Mouse (Mus musculus): Measurements from ENCODE around the gene Tmub2. TPM values are rescaled to one million over a fixed set of nuclear protein-coding genes. Genes with fewer than 3 reads are reported as not detected.

The Tmub2 gene
- polyA plus RNA-seq, 1 experiment from 2014 or later, result 81.3 TPM

DNA sequence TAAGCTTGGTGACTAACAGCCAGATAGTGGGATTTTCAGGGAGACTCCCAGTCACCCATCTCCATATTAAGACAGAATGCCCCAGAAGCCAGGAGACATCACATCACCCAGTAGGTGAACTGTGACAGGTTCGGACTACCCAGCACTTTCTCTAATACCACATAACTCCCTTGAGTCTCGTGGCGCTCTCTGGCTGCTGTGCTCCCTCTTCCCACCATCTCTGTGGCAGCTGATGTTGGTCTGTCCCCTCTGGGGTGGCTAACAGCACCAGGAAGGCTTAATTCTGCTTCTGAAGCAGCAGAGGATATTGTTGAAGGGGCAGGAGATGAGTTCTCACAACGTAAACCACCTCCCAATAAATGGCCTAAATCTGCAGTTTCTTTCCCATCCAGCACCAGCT, 27.2 kb downstream of the Tmub2 start:
- H3K36me3 ChIP-seq, result peaks cover 76% of the 10 kb centered on the region
- H3K9ac ChIP-seq, result peak overlapping the region; percentile 51
- no peaks in the 10 kb centered on the region for H3K9me3 ChIP-seq
- peaks cover 43% of the 10 kb centered on the region for H3K4me1 ChIP-seq (replicated peaks)
- no peaks in the 10 kb centered on the region for H3K27me3 ChIP-seq
- ATAC-seq (ENCODE audit: low FRiP score), result no peak
- H3K4me2 ChIP-seq, result no peak overlapping the region
- H3K4me3 ChIP-seq, result no peak overlapping the region
- 92% methylated on average over 4 of the region's 4 CpGs for WGBS
- no peak overlapping the region for H3K27ac ChIP-seq

GRCm38 (mm10) chr11:102312586-102312985, 27.9 kb downstream of the Tmub2 start:
- H3K27ac ChIP-seq, result no peak overlapping the region
- WGBS, result 89% methylated on average over 6 of the region's 6 CpGs
- no peak for ATAC-seq (ENCODE audit: low FRiP score)
- H3K4me1 ChIP-seq (replicated peaks), result peaks cover 43% of the 10 kb centered on the region
- H3K27me3 ChIP-seq, result no peaks in the 10 kb centered on the region
- H3K9ac ChIP-seq, result peak overlapping the region; percentile 51; the same call in 1 of the 2 replicates
- H3K4me2 ChIP-seq, result no peak overlapping the region
- H3K9me3 ChIP-seq, result no peaks in the 10 kb centered on the region
- no peak overlapping the region for H3K4me3 ChIP-seq
- H3K36me3 ChIP-seq, result peaks cover 70% of the 10 kb centered on the region

DNA sequence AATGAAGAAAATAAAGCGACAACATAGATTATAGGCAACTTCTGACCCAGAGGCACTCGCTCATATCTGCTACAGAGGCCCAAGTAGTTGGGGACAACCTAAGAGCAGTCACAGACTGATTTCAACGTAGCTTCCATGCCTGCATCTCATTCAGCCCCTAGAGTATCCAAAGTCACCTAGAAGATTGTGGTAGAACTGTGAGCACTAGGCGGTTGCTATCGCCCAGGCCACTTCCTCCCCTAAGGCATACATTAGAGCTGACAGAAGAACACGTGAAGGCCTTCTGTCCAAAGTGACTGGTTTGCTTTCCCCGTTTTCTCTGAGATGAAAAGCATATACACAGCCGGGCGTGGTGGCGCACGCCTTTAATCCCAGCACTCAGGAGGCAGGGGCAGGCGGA, 29.6 kb downstream of the Tmub2 start:
- no peak overlapping the region for H3K27ac ChIP-seq
- ATAC-seq (ENCODE audit: low FRiP score), result no peak
- no peaks in the 10 kb centered on the region for H3K9me3 ChIP-seq
- H3K4me2 ChIP-seq, result no peak overlapping the region
- H3K4me1 ChIP-seq (replicated peaks), result peaks cover 35% of the 10 kb centered on the region
- WGBS, result 93% methylated on average over 12 of the region's 12 CpGs
- H3K4me3 ChIP-seq, result no peak overlapping the region
- H3K9ac ChIP-seq, result no peak overlapping the region
- peaks cover 62% of the 10 kb centered on the region for H3K36me3 ChIP-seq
- H3K27me3 ChIP-seq, result no peaks in the 10 kb centered on the region

DNA sequence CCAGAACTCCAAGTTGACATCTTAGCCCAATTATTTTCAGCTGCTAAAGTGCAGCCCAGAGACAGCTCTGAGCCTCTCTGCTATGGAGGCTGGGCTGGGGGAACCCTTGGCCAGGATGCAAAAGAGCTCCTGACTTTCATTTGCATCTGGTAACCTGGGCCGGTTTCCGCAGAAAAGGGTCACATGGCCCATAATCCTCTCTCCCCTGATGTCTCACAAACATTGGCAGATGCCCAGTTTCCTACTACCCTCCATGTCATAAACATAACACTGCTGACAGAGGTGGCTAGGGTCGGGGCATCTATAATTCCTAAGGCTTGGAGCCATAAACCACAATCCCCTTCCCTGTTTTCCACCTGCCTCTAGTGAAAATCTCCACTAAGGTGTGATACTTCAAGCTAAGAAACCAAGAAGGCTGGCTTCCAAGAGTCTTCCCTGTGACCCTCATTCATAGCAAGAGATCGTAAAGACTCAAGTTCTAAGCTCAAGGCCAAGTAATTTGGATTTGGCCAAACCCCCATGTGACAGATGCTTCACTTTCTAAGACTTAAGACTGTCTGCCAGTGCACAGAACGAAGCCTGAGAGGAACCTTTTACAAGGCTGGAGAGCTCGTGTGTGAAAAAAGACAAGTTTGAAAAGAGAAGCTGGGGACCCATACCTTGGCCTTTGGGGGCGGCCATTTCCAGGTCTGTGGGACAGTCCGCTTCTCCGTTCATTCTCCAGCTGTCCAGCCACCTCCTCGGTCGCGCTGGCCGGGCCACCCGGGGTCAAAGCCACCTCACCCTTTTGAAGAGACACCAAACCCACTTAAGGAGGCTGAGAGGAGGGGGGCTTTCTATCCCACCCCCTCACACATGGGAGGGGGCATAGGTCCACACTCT, 31.2 kb downstream of the Tmub2 start:
- WGBS, result 15% methylated on average over 14 of the region's 14 CpGs
- no peak for ATAC-seq (ENCODE audit: low FRiP score)
- H3K9me3 ChIP-seq, result no peaks in the 10 kb centered on the region

GRCm38 (mm10) chr11:102316572-102317297, 32.0 kb downstream of the Tmub2 start:
- H3K9ac ChIP-seq, result peak overlapping the region; percentile 100
- H3K4me1 ChIP-seq (replicated peaks), result peaks cover 30% of the 10 kb centered on the region
- ATAC-seq (ENCODE audit: low FRiP score), result peak; percentile 51

More for the DNA sequence above, 31.2 kb downstream of the Tmub2 start:
- Histone ChIP-seq H3K36me3 (peaks cover 46% of the 10 kb centered on the region), H3K4me3 (peak overlapping the region; percentile 98), H3K27ac (peak overlapping the region; percentile 99), H3K9ac (peak overlapping the region; percentile 100), H3K4me2 (peak overlapping the region; percentile 80), H3K27me3 (no peaks in the 10 kb centered on the region), H3K4me1 (replicated peaks) (peaks cover 27% of the 10 kb centered on the region)

DNA sequence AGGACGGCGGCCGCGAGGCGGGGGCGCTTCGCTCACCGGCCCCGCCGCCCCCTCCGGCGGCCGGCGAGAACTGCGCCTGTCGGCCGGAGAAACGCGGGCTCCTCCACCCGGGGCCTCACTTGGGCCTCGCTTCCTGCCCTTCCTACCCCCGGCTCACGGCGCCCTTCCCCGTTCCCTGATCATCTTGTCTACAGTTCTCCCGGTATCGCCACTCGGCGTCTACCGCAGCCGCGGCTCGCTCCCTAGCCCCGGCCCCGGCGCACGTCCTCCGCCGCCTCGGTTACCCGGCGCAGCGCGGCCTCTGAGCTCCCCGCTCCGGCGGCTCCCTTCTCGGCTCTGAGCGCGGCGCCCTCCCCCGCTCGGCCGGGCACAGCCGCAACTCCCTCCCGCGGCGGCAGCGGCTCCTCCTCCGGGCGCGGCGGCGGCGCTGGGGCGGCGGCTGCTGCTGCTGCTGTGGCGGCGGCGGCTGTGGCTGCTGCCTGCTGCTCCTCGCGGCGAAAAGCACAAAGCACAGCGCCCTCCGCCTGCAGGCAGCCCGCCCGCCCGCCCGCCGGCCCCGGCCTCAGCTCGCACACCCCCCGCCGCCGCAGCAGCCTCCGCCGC, 32.7 kb downstream of the Tmub2 start:
- H3K4me3 ChIP-seq, result peak overlapping the region; percentile 98
- H3K36me3 ChIP-seq, result peaks cover 32% of the 10 kb centered on the region
- H3K4me2 ChIP-seq, result peak overlapping the region; percentile 80
- no peaks in the 10 kb centered on the region for H3K27me3 ChIP-seq
- no peak for ATAC-seq (ENCODE audit: low FRiP score)
- peaks cover 30% of the 10 kb centered on the region for H3K4me1 ChIP-seq (replicated peaks)
- H3K9me3 ChIP-seq, result no peaks in the 10 kb centered on the region
- 2% methylated on average over 61 of the region's 87 CpGs for WGBS
- peak overlapping the region; percentile 99 for H3K27ac ChIP-seq
- peak overlapping the region; percentile 100 for H3K9ac ChIP-seq

More at GRCm38 (mm10) chr11:102316572-102317297, 32.0 kb downstream of the Tmub2 start:
- H3K4me3 ChIP-seq, result peak overlapping the region; percentile 98
- no peaks in the 10 kb centered on the region for H3K9me3 ChIP-seq
- peak overlapping the region; percentile 99 for H3K27ac ChIP-seq
- H3K27me3 ChIP-seq, result no peaks in the 10 kb centered on the region
- WGBS, result 0% methylated on average over 27 of the region's 80 CpGs
- H3K4me2 ChIP-seq, result peak overlapping the region; percentile 80
- peaks cover 39% of the 10 kb centered on the region for H3K36me3 ChIP-seq

- Histone ChIP-seq H3K9ac (peak overlapping the region; percentile 100), H3K9me3 (no peaks in the 10 kb centered on the region), H3K4me1 (replicated peaks) (peaks cover 30% of the 10 kb centered on the region), H3K27ac (peak overlapping the region; percentile 99), H3K4me2 (peak overlapping the region; percentile 80), H3K36me3 (peaks cover 26% of the 10 kb centered on the region), H3K27me3 (no peaks in the 10 kb centered on the region), H3K4me3 (peak overlapping the region; percentile 98)
- ATAC-seq (ENCODE audit: low FRiP score), result peak; percentile 37
- under 1% methylated on average over 45 of the region's 77 CpGs for WGBS
Measured at GRCm38 (mm10) chr11:102317901-102318575, 33.3 kb downstream of the Tmub2 start.

DNA sequence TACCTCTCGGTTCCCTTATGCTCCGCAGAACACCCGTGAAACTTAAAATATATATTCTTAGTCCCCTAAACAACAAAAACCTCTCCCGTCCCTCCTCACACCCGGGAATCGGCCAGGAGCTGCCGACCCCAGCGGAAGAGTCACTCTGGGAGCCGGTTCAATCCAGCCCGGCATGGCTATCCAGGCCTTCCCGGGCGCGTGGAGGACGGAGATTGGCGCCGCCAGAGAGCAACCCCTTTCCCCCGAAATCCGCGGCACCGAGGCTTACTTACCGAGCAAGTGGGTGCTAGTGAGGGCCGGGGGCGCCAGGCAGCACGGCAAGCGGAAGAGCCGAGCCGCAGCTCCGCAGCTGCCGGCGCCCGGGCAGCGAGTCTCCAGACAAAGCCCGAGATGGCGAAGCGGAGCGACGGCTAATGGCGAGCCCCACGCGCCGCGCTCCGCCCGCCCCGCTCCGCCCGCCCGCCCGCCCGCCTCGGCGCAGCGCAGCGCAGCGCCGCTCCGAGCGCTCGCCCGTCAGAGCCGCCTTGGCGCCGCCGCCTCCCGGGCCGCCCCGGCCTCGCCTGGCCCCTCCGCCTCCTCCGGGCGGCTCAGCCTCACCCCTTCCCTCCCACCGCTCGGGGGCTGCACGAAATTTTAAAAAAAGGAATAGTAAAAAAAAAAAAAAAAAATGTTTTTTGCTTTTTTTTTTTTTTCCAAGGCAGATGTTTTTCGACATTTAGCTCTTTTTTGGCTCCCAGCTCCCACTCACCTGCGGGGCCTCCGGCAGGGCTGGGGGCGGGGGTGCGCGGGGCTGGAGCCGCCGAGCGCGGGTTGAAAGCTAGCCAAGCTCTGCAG, 34.1 kb downstream of the Tmub2 start:
- H3K9me3 ChIP-seq, result no peaks in the 10 kb centered on the region
- ATAC-seq (ENCODE audit: low FRiP score), result no peak
- H3K4me2 ChIP-seq, result peak overlapping the region; percentile 80
- WGBS, result under 1% methylated on average over 78 of the region's 84 CpGs
- peaks cover 18% of the 10 kb centered on the region for H3K36me3 ChIP-seq
- peaks cover 30% of the 10 kb centered on the region for H3K4me1 ChIP-seq (replicated peaks)
- H3K27ac ChIP-seq, result peak overlapping the region; percentile 99
- H3K27me3 ChIP-seq, result no peaks in the 10 kb centered on the region
- H3K4me3 ChIP-seq, result peak overlapping the region; percentile 98
- peak overlapping the region; percentile 100 for H3K9ac ChIP-seq

GRCm38 (mm10) chr11:102319410-102319792, 34.7 kb downstream of the Tmub2 start, which contains the start of gene Ubtf:
Gene Ubtf, minus strand, starts transcription at chr11:102319742.
- no peak for ATAC-seq (ENCODE audit: low FRiP score)
- Histone ChIP-seq H3K4me3 (peak within 1 kb of the TSS; percentile 98), H3K27me3 (no peaks in the 10 kb centered on the region), H3K4me2 (peak within 1 kb of the TSS; percentile 80), H3K36me3 (peaks cover 12% of the 10 kb centered on the region), H3K9me3 (no peaks in the 10 kb centered on the region), H3K27ac (peak within 1 kb of the TSS; percentile 99), H3K9ac (peak within 1 kb of the TSS; percentile 100), H3K4me1 (replicated peaks) (peaks cover 30% of the 10 kb centered on the region)
- under 1% methylated on average over 25 of the region's 25 CpGs for WGBS

DNA sequence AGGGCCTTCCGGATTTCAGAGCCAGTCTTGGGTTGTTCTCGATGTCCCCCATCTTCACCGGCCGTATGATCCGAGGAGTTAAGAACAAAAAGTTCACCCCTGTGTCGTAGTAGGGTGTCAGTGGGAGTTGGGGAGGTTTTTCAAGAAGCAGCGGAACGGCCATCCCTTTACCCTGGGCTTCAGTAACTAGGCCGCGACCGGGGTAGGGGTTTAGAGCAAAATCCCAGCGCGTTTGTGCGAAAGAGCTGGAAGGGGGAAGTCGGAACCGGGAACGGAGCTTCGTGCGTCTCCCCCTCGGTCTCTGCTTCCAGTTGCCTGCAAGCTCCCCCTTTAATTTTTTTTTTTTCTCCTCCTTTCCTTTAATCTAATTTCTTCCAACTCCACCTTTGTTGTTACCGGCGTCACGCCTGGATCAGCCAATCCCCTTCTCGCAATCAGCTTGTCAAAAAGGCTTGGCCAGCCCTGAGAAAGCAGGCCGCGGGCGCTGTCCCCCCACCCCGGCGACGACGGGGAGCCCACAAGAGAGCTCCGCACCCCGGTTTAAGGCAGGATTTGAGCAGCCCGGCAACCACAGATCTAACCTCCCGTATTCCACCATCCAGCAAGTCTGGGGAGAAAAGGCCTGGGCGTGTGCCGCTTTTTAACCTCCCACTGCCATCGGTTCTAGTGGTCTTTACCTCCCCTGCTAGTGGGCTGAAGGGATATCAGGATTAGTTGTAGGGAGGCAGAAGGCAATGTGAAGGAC, 35.4 kb downstream of the Tmub2 start:
- H3K36me3 ChIP-seq, result peaks cover 5% of the 10 kb centered on the region; the same call in 1 of the 2 replicates
- H3K27ac ChIP-seq, result peak overlapping the region; percentile 99
- H3K27me3 ChIP-seq, result no peaks in the 10 kb centered on the region
- peak overlapping the region; percentile 80 for H3K4me2 ChIP-seq
- peak; percentile 54; the same call in 1 of the 2 replicates for ATAC-seq (ENCODE audit: low FRiP score)
- peaks cover 27% of the 10 kb centered on the region for H3K4me1 ChIP-seq (replicated peaks)
- peak overlapping the region; percentile 98 for H3K4me3 ChIP-seq
- 1% methylated on average over 38 of the region's 38 CpGs for WGBS
- no peaks in the 10 kb centered on the region for H3K9me3 ChIP-seq
- peak overlapping the region; percentile 100 for H3K9ac ChIP-seq
